Mouse (Mus musculus) MEL (cell line): ENCODE measurements at regions not wholly inside any gene's neighbourhood (a gene's known extent, or its start where the extent isn't known, plus 50 kb on each side); places are given as distances from the start of the nearest gene placed in this dataset.

Experiments used
- BHLHE40 ChIP-seq: IDR thresholded peaks from 2 replicates; pipeline ENCODE4 v1.6.1; 2012; ENCODE audit warnings: low read depth, mild to moderate bottlenecking, inconsistent platforms, low read length, improper control_type of control experiment, borderline replicate concordance
- CHD1 ChIP-seq: IDR thresholded peaks from 2 replicates; pipeline ENCODE4 v1.6.1; 2012; ENCODE audit warnings: low read depth, mild to moderate bottlenecking, inconsistent platforms, low read length, improper control_type of control experiment
- CTCF ChIP-seq, 3 experiments: IDR thresholded peaks in 2 of 3; conservative IDR thresholded peaks in 1 of 3; 2 replicates each; pipeline ENCODE4 v1.5.1; 2011 to 2012; ENCODE audit warnings: low read length in 3 of 3, low read depth in 2 of 3, mild to moderate bottlenecking in 2 of 3, improper control_type of control experiment in 1 of 3, inconsistent platforms in 1 of 3, mixed read lengths in 1 of 3, moderate library complexity in 1 of 3; ENCODE audit not compliant: control insufficient read depth in 1 of 3, insufficient read depth in 1 of 3, poor library complexity in 1 of 3, severe bottlenecking in 1 of 3
- MAFK ChIP-seq: IDR thresholded peaks from 2 replicates; pipeline ENCODE4 v1.6.1; 2011; ENCODE audit warnings: low read depth, mild to moderate bottlenecking, low read length, improper control_type of control experiment, borderline replicate concordance
- MAX ChIP-seq: IDR thresholded peaks from 2 replicates; pipeline ENCODE4 v1.6.1; 2011; ENCODE audit warnings: low read length, improper control_type of control experiment
- SIN3A ChIP-seq: IDR thresholded peaks from 2 replicates; pipeline ENCODE4 v1.6.1; 2012; ENCODE audit warnings: low read length, improper control_type of control experiment, inconsistent platforms
- TAL1 ChIP-seq: IDR thresholded peaks from 2 replicates; pipeline ENCODE4 v1.6.1; 2012; ENCODE audit warnings: mild to moderate bottlenecking, inconsistent platforms, low read length, moderate library complexity, mixed read lengths
- USF1 ChIP-seq: IDR thresholded peaks from 2 replicates; pipeline ENCODE4 v1.6.1; 2014; ENCODE audit warnings: low read depth, mild to moderate bottlenecking, inconsistent platforms, low read length, improper control_type of control experiment, moderate library complexity
- ZC3H11A ChIP-seq: IDR thresholded peaks from 2 replicates; pipeline ENCODE4 v1.6.1; 2012; ENCODE audit warnings: low read depth, mild to moderate bottlenecking, inconsistent platforms, low read length, improper control_type of control experiment

GRCm38 (mm10) chr1:154018241-154018640 is 118.2 kb upstream of the Teddm2 start:
- TF ChIP-seq MAX: no peak
- no peak for TF ChIP-seq MAFK
- TF ChIP-seq CTCF (IDR thresholded peaks at IDR 0.05 in 2 of 3, conservative IDR thresholded peaks at IDR 0.05 in 1 of 3; ENCODE audit: control insufficient read depth in 1 of 3, insufficient read depth in 1 of 3, low read depth in 2 of 3, low read length in 3 of 3, poor library complexity in 1 of 3, severe bottlenecking in 1 of 3): no peak
- no peak for TF ChIP-seq BHLHE40
- no peak for TF ChIP-seq SIN3A
- TF ChIP-seq USF1: no peak
- no peak for TF ChIP-seq TAL1
- TF ChIP-seq CHD1: no peak
- no peak for TF ChIP-seq ZC3H11A
